Mouse (Mus musculus) forebrain, embryonic 13.5 days (tissue): ENCODE results near the gene Bean1. TPM values are rescaled to one million over a fixed set of nuclear protein-coding genes. Genes with fewer than 3 reads are reported as not detected.

Source experiments
- ATAC-seq: fragments of 200-750 bp; cut with Nextera tagmentation; 2 replicates; pipeline ENCODE4 v1.8.0; 2017
- H3K27ac ChIP-seq: fragments of 300-500 bp; sonication (generic); 2 replicates; pipeline ENCODE4 v1.5.1; 2015; ENCODE audit warnings: inconsistent platforms, mild to moderate bottlenecking, moderate library complexity
- H3K27me3 ChIP-seq: fragments of 300-500 bp; sonication (generic); 2 replicates; pipeline ENCODE4 v1.6.1; 2015; ENCODE audit warnings: mild to moderate bottlenecking, inconsistent platforms
- H3K36me3 ChIP-seq: fragments of 300-500 bp; sonication (generic); 2 replicates; pipeline ENCODE4 v1.6.1; 2015; ENCODE audit warnings: mild to moderate bottlenecking, inconsistent platforms; ENCODE audit not compliant: poor library complexity, severe bottlenecking
- H3K4me1 ChIP-seq: fragments of 300-500 bp; sonication (generic); 2 replicates; pipeline ENCODE4 v1.6.1; 2015; ENCODE audit warnings: inconsistent platforms
- H3K4me2 ChIP-seq: fragments of 300-500 bp; sonication (generic); 2 replicates; pipeline ENCODE4 v1.6.1; 2015; ENCODE audit warnings: inconsistent platforms, mild to moderate bottlenecking, moderate library complexity
- H3K4me3 ChIP-seq: fragments of 300-500 bp; sonication (generic); 2 replicates; pipeline ENCODE4 v1.5.1; 2015; ENCODE audit warnings: mild to moderate bottlenecking, inconsistent platforms
- H3K9ac ChIP-seq: fragments of 300-500 bp; sonication (generic); 2 replicates; pipeline ENCODE4 v1.6.1; 2015; ENCODE audit warnings: mild to moderate bottlenecking, inconsistent platforms
- H3K9me3 ChIP-seq: fragments of 300-500 bp; sonication (generic); replicated peaks from 2 replicates; pipeline ENCODE4 v1.6.1; 2016; ENCODE audit warnings: inconsistent platforms
- WGBS: fragments of 180-500 bp; shearing (Covaris S2); methylation state at CpG from one replicate; pipeline ENCODE4 v1.1.7; 2015; 5-methylcytosine and 5-hydroxymethylcytosine counted together
- polyA plus RNA-seq: library from polyadenylated mRNA; unstranded; fragments of >200 nt; fragmentation: Nextera tagmentation; extraction: Ambion mirVana; gene quantifications from 2 replicates; pipeline ENCODE4 v1.2.1, GENCODE M21; 2015

Bean1 gene
- polyA plus RNA-seq, 1 experiment from 2014 or later: 0.75 TPM

GRCm38 (mm10) chr8:104219806-104220205, 49.6 kb downstream of the Bean1 start:
- Histone ChIP-seq H3K9me3 (no peaks in the 10 kb centered on the region), H3K4me3 (no peak overlapping the region), H3K36me3 (peaks cover 15% of the 10 kb centered on the region), H3K4me2 (no peak overlapping the region), H3K27me3 (no peaks in the 10 kb centered on the region), H3K27ac (no peak overlapping the region), H3K4me1 (no peaks in the 10 kb centered on the region), H3K9ac (no peak overlapping the region)
- WGBS: 43% methylated on average over 5 of the region's 5 CpGs
- ATAC-seq: peak; percentile 65; the same call in 1 of the 2 replicates

GRCm38 (mm10) chr8:104227048-104227447, 56.8 kb downstream of the Bean1 start:
- Histone ChIP-seq H3K27me3 (no peaks in the 10 kb centered on the region), H3K4me1 (no peaks in the 10 kb centered on the region), H3K4me2 (no peak overlapping the region), H3K9me3 (no peaks in the 10 kb centered on the region), H3K36me3 (peaks cover 86% of the 10 kb centered on the region), H3K27ac (no peak overlapping the region), H3K9ac (no peak overlapping the region), H3K4me3 (no peak overlapping the region)
- ATAC-seq: no peak
- 94% methylated on average over 5 of the region's 5 CpGs for WGBS

- no peak for ATAC-seq
- H3K9me3 ChIP-seq: no peaks in the 10 kb centered on the region
- WGBS: 95% methylated on average over 9 of the region's 9 CpGs
Measured at GRCm38 (mm10) chr8:104230377-104230776, 60.1 kb downstream of the Bean1 start.

GRCm38 (mm10) chr8:104232039-104232438, 61.8 kb downstream of the Bean1 start:
- no peak overlapping the region for H3K4me2 ChIP-seq
- no peak overlapping the region for H3K9ac ChIP-seq
- no peak for ATAC-seq
- no peak overlapping the region for H3K4me3 ChIP-seq
- H3K36me3 ChIP-seq: peaks cover 97% of the 10 kb centered on the region
- H3K27me3 ChIP-seq: no peaks in the 10 kb centered on the region
- H3K27ac ChIP-seq: no peak overlapping the region
- no peaks in the 10 kb centered on the region for H3K9me3 ChIP-seq
- no peaks in the 10 kb centered on the region for H3K4me1 ChIP-seq
- 93% methylated on average over 4 of the region's 4 CpGs for WGBS

More at GRCm38 (mm10) chr8:104230377-104230776, 60.1 kb downstream of the Bean1 start:
- Histone ChIP-seq H3K36me3 (peaks cover 97% of the 10 kb centered on the region), H3K9ac (no peak overlapping the region), H3K27me3 (no peaks in the 10 kb centered on the region), H3K4me3 (no peak overlapping the region), H3K27ac (no peak overlapping the region), H3K4me1 (no peaks in the 10 kb centered on the region), H3K4me2 (no peak overlapping the region)

- no peak for ATAC-seq
- Histone ChIP-seq H3K27ac (no peak overlapping the region), H3K27me3 (no peaks in the 10 kb centered on the region), H3K9ac (no peak overlapping the region), H3K4me3 (no peak overlapping the region), H3K4me1 (no peaks in the 10 kb centered on the region), H3K36me3 (peaks cover 97% of the 10 kb centered on the region), H3K4me2 (no peak overlapping the region), H3K9me3 (no peaks in the 10 kb centered on the region)
- 95% methylated on average over 5 of the region's 5 CpGs for WGBS
Measured at GRCm38 (mm10) chr8:104232919-104233318, 62.7 kb downstream of the Bean1 start.

- no peaks in the 10 kb centered on the region for H3K27me3 ChIP-seq
- H3K27ac ChIP-seq: no peak overlapping the region
- ATAC-seq: peak; percentile 53; the same call in 1 of the 2 replicates
- no peak overlapping the region for H3K9ac ChIP-seq
- no peaks in the 10 kb centered on the region for H3K9me3 ChIP-seq
- no peak overlapping the region for H3K4me3 ChIP-seq
- no peak overlapping the region for H3K4me2 ChIP-seq
- H3K4me1 ChIP-seq: no peaks in the 10 kb centered on the region
- 50% methylated on average over 6 of the region's 6 CpGs for WGBS
- H3K36me3 ChIP-seq: peaks cover 98% of the 10 kb centered on the region
Measured at GRCm38 (mm10) chr8:104234573-104234972, 64.3 kb downstream of the Bean1 start.

- no peaks in the 10 kb centered on the region for H3K4me1 ChIP-seq
- 91% methylated on average over 10 of the region's 10 CpGs for WGBS
- H3K27me3 ChIP-seq: no peaks in the 10 kb centered on the region
- no peak overlapping the region for H3K4me3 ChIP-seq
- H3K9me3 ChIP-seq: no peaks in the 10 kb centered on the region
- no peak overlapping the region for H3K27ac ChIP-seq
- H3K36me3 ChIP-seq: peaks cover 96% of the 10 kb centered on the region
- ATAC-seq: no peak
- H3K9ac ChIP-seq: no peak overlapping the region
- H3K4me2 ChIP-seq: no peak overlapping the region
Measured at GRCm38 (mm10) chr8:104239418-104239861, 69.2 kb downstream of the Bean1 start.

GRCm38 (mm10) chr8:104242038-104242644, 71.9 kb downstream of the Bean1 start:
- no peak overlapping the region for H3K4me2 ChIP-seq
- peaks cover 75% of the 10 kb centered on the region for H3K36me3 ChIP-seq
- H3K9ac ChIP-seq: no peak overlapping the region
- no peak for ATAC-seq
- H3K27ac ChIP-seq: no peak overlapping the region
- WGBS: 91% methylated on average over 12 of the region's 12 CpGs
- no peaks in the 10 kb centered on the region for H3K9me3 ChIP-seq
- H3K27me3 ChIP-seq: no peaks in the 10 kb centered on the region
- peaks cover 5% of the 10 kb centered on the region for H3K4me1 ChIP-seq
- H3K4me3 ChIP-seq: no peak overlapping the region

- H3K4me3 ChIP-seq: no peak overlapping the region
- H3K9ac ChIP-seq: no peak overlapping the region
- no peak for ATAC-seq
- H3K27ac ChIP-seq: no peak overlapping the region; the same call in 1 of the 2 replicates
- peaks cover 31% of the 10 kb centered on the region for H3K36me3 ChIP-seq
- no peaks in the 10 kb centered on the region for H3K9me3 ChIP-seq
- 93% methylated on average over 4 of the region's 4 CpGs for WGBS
- H3K27me3 ChIP-seq: no peaks in the 10 kb centered on the region
- no peak overlapping the region for H3K4me2 ChIP-seq
- peaks cover 21% of the 10 kb centered on the region for H3K4me1 ChIP-seq
Measured at GRCm38 (mm10) chr8:104246621-104247020, 76.4 kb downstream of the Bean1 start.

GRCm38 (mm10) chr8:104247054-104247907, 77.0 kb downstream of the Bean1 start:
- Histone ChIP-seq H3K4me1 (peaks cover 25% of the 10 kb centered on the region), H3K9me3 (no peaks in the 10 kb centered on the region), H3K27ac (no peak overlapping the region), H3K9ac (peak overlapping the region; percentile 92), H3K4me2 (peak overlapping the region; percentile 89), H3K36me3 (peaks cover 24% of the 10 kb centered on the region), H3K27me3 (no peaks in the 10 kb centered on the region), H3K4me3 (peak overlapping the region; percentile 90)
- WGBS: 75% methylated on average over 22 of the region's 22 CpGs
- no peak for ATAC-seq

- H3K4me3 ChIP-seq: peak overlapping the region; percentile 90
- WGBS: 3% methylated on average over 11 of the region's 11 CpGs
- H3K27ac ChIP-seq: peak overlapping the region; percentile 57; the same call in 1 of the 2 replicates
- peak; percentile 2; the same call in 1 of the 2 replicates for ATAC-seq
- H3K9me3 ChIP-seq: no peaks in the 10 kb centered on the region
- peaks cover 18% of the 10 kb centered on the region for H3K36me3 ChIP-seq
- H3K27me3 ChIP-seq: no peaks in the 10 kb centered on the region
- peak overlapping the region; percentile 89 for H3K4me2 ChIP-seq
- H3K9ac ChIP-seq: peak overlapping the region; percentile 92
- peaks cover 25% of the 10 kb centered on the region for H3K4me1 ChIP-seq
Measured at GRCm38 (mm10) chr8:104247908-104248275, 77.7 kb downstream of the Bean1 start.

- Histone ChIP-seq H3K9me3 (no peaks in the 10 kb centered on the region), H3K27ac (peak within 1 kb of the TSS; percentile 57), H3K4me1 (peaks cover 25% of the 10 kb centered on the region), H3K9ac (peak within 1 kb of the TSS; percentile 92), H3K36me3 (peaks cover 14% of the 10 kb centered on the region), H3K4me3 (peak within 1 kb of the TSS; percentile 90), H3K4me2 (peak within 1 kb of the TSS; percentile 89), H3K27me3 (no peaks in the 10 kb centered on the region)
- peak; percentile 92 for ATAC-seq
- under 1% methylated on average over 28 of the region's 28 CpGs for WGBS
Measured at GRCm38 (mm10) chr8:104248276-104248675, 78.0 kb downstream of the Bean1 start, which contains the start of gene Tk2. Gene Tk2 (minus strand): TSS chr8:104248558.
